Mouse (Mus musculus): ENCODE data around the gene Sf1. TPM values are rescaled to one million over a fixed set of nuclear protein-coding genes. Genes with fewer than 3 reads are reported as not detected.
A peak's percentile ranks its signal among the peaks of the same experiment; 100 is the strongest.

The Sf1 gene
- total RNA-seq, 1 experiment: 150 TPM

DNA sequence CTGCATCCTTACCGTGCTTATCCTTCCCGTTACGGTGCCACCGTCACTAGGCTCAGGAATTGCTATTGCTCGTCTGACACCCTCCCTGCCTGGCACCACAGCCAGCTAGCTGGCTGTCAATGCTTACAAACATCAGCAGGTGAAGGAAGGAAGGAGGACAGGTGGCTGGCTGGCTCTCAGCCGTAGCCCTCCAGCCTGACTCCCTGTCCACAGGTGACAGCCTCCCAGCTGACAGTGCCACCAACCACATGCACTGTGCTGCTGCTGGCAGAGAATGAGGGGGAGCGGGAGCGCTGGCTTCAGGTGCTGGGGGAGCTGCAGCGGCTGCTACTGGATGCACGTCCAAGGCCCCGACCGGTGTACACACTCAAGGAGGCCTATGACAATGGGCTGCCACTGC lies 45.3 kb upstream of the Sf1 start:
- H3K9ac ChIP-seq (ENCODE audit: insufficient read depth, low read depth, low read length, poor library complexity, severe bottlenecking): no peak overlapping the region
- in situ Hi-C loops (cut with MboI; ENCODE audit: low sequenced_read_pairs in 2 of 2, unreplicated experiment in 2 of 2): no loop called here
- H3K27ac ChIP-seq (ENCODE audit: insufficient read depth, low read depth, low read length, poor library complexity, severe bottlenecking): no peak overlapping the region
- H3K4me1 ChIP-seq (ENCODE audit: control insufficient read depth in 2 of 2, insufficient read depth in 2 of 2, low read length in 2 of 2, poor library complexity in 1 of 2): peaks cover 2 to 22% of the 10 kb centered on the region in 2 experiments; a peak in 3 of 4 replicates
- H3K36me3 ChIP-seq (ENCODE audit: control insufficient read depth, insufficient read depth, low read length, poor library complexity, severe bottlenecking): peaks cover 83% of the 10 kb centered on the region
- no peak overlapping the region for H3K4me3 ChIP-seq (ENCODE audit: insufficient read depth in 1 of 2, low read depth in 1 of 2, low read length in 2 of 2, poor library complexity in 1 of 2, severe bottlenecking in 1 of 2)
- no peak for DNase-seq (ENCODE audit: low read depth, low spot score)
- TF ChIP-seq CHD2 (IDR thresholded peaks at IDR 0.05; ENCODE audit: low read depth, low read length): no peak
- H3K9me3 ChIP-seq (ENCODE audit: control insufficient read depth, insufficient read depth, low read depth, low read length): no peaks in the 10 kb centered on the region

DNA sequence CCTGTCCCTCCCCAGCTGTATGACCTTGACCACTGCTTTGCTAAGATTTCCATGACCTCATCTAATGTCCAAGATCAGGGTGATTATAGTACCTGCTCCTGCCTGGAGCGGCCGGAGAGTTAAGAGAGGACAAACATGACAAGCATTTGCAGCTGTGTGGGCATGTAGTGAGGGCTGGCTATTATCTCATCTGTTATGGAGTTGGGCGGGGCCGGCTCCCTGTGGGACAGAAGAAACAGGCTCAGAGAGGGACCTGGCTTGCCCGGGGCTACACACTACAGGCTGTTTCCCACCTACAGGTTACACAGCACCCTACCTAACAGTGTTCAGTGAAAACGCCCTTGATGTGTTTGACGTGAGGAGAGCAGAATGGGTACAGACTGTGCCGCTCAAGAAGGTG lies 42.1 kb upstream of the Sf1 start:
- in situ Hi-C loops (cut with MboI; ENCODE audit: low sequenced_read_pairs in 2 of 2, unreplicated experiment in 2 of 2): no loop called here
- DNase-seq (ENCODE audit: low read depth, low spot score): no peak
- no peak for TF ChIP-seq MAFK (IDR thresholded peaks at IDR 0.05; ENCODE audit: insufficient read depth, low read depth, low read length)
- TF ChIP-seq ZNF384 (IDR thresholded peaks at IDR 0.05; ENCODE audit: low read depth, low read length): no peak
- TF ChIP-seq CHD2 (IDR thresholded peaks at IDR 0.05; ENCODE audit: low read depth, low read length): no peak
- TF ChIP-seq HCFC1 (IDR thresholded peaks at IDR 0.05; ENCODE audit: borderline replicate concordance, insufficient read depth, low read length): no peak
- TF ChIP-seq ZC3H11A (IDR thresholded peaks at IDR 0.05; ENCODE audit: borderline replicate concordance, low read depth, low read length): no peak
- Histone ChIP-seq H3K36me3 (ENCODE audit: control insufficient read depth, insufficient read depth, low read length, poor library complexity, severe bottlenecking) (peaks cover 70% of the 10 kb centered on the region), H3K4me3 (ENCODE audit: insufficient read depth in 1 of 2, low read depth in 1 of 2, low read length in 2 of 2, poor library complexity in 1 of 2, severe bottlenecking in 1 of 2) (no peak overlapping the region), H3K9ac (ENCODE audit: insufficient read depth, low read depth, low read length, poor library complexity, severe bottlenecking) (no peak overlapping the region), H3K27ac (ENCODE audit: insufficient read depth, low read depth, low read length, poor library complexity, severe bottlenecking) (no peak overlapping the region), H3K4me1 (ENCODE audit: control insufficient read depth in 2 of 2, insufficient read depth in 2 of 2, low read length in 2 of 2, poor library complexity in 1 of 2) (peaks cover 0 to 19% of the 10 kb centered on the region in 2 experiments; a peak in 3 of 4 replicates), H3K9me3 (ENCODE audit: control insufficient read depth, insufficient read depth, low read depth, low read length) (no peaks in the 10 kb centered on the region)

GRCm38 (mm10) chr19:6321786-6322621 lies 41.5 kb upstream of the Sf1 start:
- H3K4me3 ChIP-seq (ENCODE audit: insufficient read depth in 1 of 2, low read depth in 1 of 2, low read length in 2 of 2, poor library complexity in 1 of 2, severe bottlenecking in 1 of 2): peak overlapping the region in 1 of 2 experiments; percentile 10; a peak in 1 of 4 replicates
- peaks cover 0 to 19% of the 10 kb centered on the region in 2 experiments; a peak in 3 of 4 replicates for H3K4me1 ChIP-seq (ENCODE audit: control insufficient read depth in 2 of 2, insufficient read depth in 2 of 2, low read length in 2 of 2, poor library complexity in 1 of 2)
- DNase-seq (ENCODE audit: low read depth, low spot score): peak; percentile 75
- no peak overlapping the region for H3K27ac ChIP-seq (ENCODE audit: insufficient read depth, low read depth, low read length, poor library complexity, severe bottlenecking)
- in situ Hi-C loops (cut with MboI; ENCODE audit: low sequenced_read_pairs in 2 of 2, unreplicated experiment in 2 of 2): no loop called here
- 0 out of 2 replicates have a peak overlapping the region, but pooled peaks have one; percentile 2 for H3K9ac ChIP-seq (ENCODE audit: insufficient read depth, low read depth, low read length, poor library complexity, severe bottlenecking)
- H3K36me3 ChIP-seq (ENCODE audit: control insufficient read depth, insufficient read depth, low read length, poor library complexity, severe bottlenecking): peaks cover 64% of the 10 kb centered on the region
- no peak for TF ChIP-seq ZNF384 (IDR thresholded peaks at IDR 0.05; ENCODE audit: low read depth, low read length)
- TF ChIP-seq CHD2 (IDR thresholded peaks at IDR 0.05; ENCODE audit: low read depth, low read length): peak; percentile 70
- TF ChIP-seq MAFK (IDR thresholded peaks at IDR 0.05; ENCODE audit: insufficient read depth, low read depth, low read length): no peak
- H3K9me3 ChIP-seq (ENCODE audit: control insufficient read depth, insufficient read depth, low read depth, low read length): no peaks in the 10 kb centered on the region

GRCm38 (mm10) chr19:6324751-6325150 lies 38.7 kb upstream of the Sf1 start:
- TF ChIP-seq HCFC1 (IDR thresholded peaks at IDR 0.05; ENCODE audit: borderline replicate concordance, insufficient read depth, low read length) (no peak), MAFK (IDR thresholded peaks at IDR 0.05; ENCODE audit: insufficient read depth, low read depth, low read length) (no peak), ZC3H11A (IDR thresholded peaks at IDR 0.05; ENCODE audit: borderline replicate concordance, low read depth, low read length) (no peak), ZNF384 (IDR thresholded peaks at IDR 0.05; ENCODE audit: low read depth, low read length) (no peak), CHD2 (IDR thresholded peaks at IDR 0.05; ENCODE audit: low read depth, low read length) (no peak)
- H3K4me3 ChIP-seq (ENCODE audit: insufficient read depth in 1 of 2, low read depth in 1 of 2, low read length in 2 of 2, poor library complexity in 1 of 2, severe bottlenecking in 1 of 2): no peak overlapping the region
- DNase-seq (ENCODE audit: low read depth, low spot score): no peak
- H3K27ac ChIP-seq (ENCODE audit: insufficient read depth, low read depth, low read length, poor library complexity, severe bottlenecking): no peak overlapping the region
- H3K9ac ChIP-seq (ENCODE audit: insufficient read depth, low read depth, low read length, poor library complexity, severe bottlenecking): no peak overlapping the region
- in situ Hi-C loops (cut with MboI; ENCODE audit: low sequenced_read_pairs in 2 of 2, unreplicated experiment in 2 of 2): no loop called here
- H3K4me1 ChIP-seq (ENCODE audit: control insufficient read depth in 2 of 2, insufficient read depth in 2 of 2, low read length in 2 of 2, poor library complexity in 1 of 2): peaks cover 0 to 19% of the 10 kb centered on the region in 2 experiments; a peak in 3 of 4 replicates
- H3K9me3 ChIP-seq (ENCODE audit: control insufficient read depth, insufficient read depth, low read depth, low read length): no peaks in the 10 kb centered on the region
- peaks cover 40% of the 10 kb centered on the region for H3K36me3 ChIP-seq (ENCODE audit: control insufficient read depth, insufficient read depth, low read length, poor library complexity, severe bottlenecking)
